Mouse (Mus musculus) hematopoietic stem cell, adult 5-6 weeks (primary cell): ENCODE measurements around the gene Lifr. TPM values are rescaled to one million over a fixed set of nuclear protein-coding genes. Genes with fewer than 3 reads are reported as not detected.

Source experiments
- ATAC-seq, 2 experiments: fragments of 125-278 bp in 1 of 2; replicated peaks in 1 of 2; 2 replicates each; pipeline ENCODE4 v1.8.0; 2016 to 2017; ENCODE audit warnings: inconsistent platforms in 2 of 2, mild to moderate bottlenecking in 2 of 2, moderate number of reproducible peaks in 2 of 2, low read depth in 1 of 2, moderate TSS enrichment in 1 of 2; ENCODE audit not compliant: low FRiP score in 2 of 2, poor library complexity in 2 of 2, severe bottlenecking in 2 of 2, insufficient read depth in 1 of 2, low TSS enrichment in 1 of 2
- total RNA-seq: library from RNA; stranded (forward); fragments of 172-1452, 232-1000 nt; gene quantifications from 2 replicates; pipeline ENCODE4 v1.2.3, GENCODE M21; 2017

The Lifr gene
- 0.30 and 1.4 TPM in 2 replicates for total RNA-seq

DNA sequence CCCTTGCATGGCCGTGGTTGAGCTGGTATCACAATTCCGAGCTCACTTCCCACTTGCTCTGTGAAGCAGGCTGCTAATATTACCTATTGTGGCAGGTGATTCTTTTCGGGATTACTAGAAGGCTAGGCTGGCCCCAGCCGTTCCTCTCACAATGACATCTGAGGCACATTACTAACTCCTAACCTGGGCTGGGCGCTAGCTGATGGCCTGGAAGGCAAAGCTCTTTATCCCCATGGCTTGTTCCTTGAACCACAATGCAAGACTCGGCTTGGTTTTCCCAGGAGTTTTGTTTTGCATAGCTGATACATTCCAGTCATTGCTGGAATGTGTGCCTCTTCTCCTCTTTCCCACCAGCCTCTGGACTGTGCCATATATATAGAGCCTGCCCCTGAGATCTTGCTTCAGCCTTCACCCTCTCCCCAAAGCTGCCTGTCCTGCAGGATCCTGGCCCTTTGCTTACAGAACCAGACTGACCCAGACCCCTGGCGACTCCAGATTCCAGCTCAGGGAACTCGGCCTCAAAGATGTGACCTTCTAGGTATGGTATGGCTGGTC is at the start of gene Lifr:
Lifr (plus strand) TSS at position 404 of the 555 bp plus-strand sequence.
- no peak for ATAC-seq

GRCm38 (mm10) chr15:7044081-7044749 is 46.2 kb upstream of the Lifr start:
- no peak for ATAC-seq

- no peak for ATAC-seq
Measured at GRCm38 (mm10) chr15:7045056-7045455, 45.4 kb upstream of the Lifr start.

DNA sequence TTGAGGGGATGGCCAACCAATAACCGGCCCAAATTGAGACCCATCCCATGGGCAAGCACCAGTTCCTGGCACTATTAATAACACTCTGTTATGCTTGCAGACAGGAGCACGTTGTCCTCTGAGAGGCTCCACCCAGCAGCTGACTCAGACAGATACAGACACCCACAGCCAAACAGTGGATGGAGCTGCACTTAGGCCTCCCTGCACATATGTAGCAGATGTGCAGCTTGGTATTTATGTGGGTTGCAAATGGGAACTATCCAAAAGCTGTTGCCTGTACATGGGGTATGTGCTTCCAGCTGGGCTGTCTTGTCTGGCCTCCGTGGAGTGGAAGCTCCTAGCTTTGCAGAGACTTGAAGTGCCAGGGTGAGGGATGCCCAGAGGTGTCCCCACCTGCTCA is 42.5 kb upstream of the Lifr start:
- no peak for ATAC-seq

GRCm38 (mm10) chr15:7048916-7049315 is 41.5 kb upstream of the Lifr start:
- ATAC-seq = no peak

DNA sequence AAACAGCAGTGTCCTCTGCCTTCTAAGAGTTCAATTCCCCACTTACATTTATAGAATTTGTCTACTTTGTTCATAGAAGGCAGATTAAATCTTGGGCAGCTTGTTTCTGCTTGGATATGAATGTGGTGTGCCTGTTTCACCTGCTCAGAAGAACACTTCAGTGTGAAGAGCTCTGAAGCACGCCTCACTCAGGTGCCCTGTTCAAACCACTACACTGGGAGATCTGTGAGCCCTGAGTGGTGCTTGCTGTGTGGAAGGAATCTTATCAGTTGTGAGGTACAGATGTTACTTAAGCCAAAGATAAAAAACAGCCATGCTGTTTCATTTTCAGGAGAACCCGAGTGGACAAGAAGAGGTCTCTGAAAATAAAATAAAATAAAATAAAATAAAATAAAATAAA is 38.7 kb upstream of the Lifr start:
- ATAC-seq = no peak

DNA sequence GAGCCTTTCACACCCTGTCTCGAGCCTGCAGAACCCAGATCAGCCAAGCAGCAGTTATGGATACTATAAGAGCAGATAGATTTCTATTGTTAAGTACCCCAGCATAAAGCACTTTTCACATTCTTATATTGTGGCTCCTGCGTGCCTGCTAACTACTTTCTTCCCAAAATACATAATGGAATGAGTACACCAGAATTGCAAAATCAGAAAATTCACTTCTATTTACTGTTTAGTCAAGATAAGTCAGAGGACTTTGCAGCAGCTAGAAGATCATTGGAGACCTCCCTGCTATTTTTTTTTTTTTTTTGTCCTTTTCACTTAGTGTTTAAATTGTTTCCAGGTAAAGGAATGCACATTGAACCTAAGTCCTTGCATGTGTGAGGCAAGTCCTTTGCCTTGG is 38.3 kb upstream of the Lifr start:
- ATAC-seq = no peak

DNA sequence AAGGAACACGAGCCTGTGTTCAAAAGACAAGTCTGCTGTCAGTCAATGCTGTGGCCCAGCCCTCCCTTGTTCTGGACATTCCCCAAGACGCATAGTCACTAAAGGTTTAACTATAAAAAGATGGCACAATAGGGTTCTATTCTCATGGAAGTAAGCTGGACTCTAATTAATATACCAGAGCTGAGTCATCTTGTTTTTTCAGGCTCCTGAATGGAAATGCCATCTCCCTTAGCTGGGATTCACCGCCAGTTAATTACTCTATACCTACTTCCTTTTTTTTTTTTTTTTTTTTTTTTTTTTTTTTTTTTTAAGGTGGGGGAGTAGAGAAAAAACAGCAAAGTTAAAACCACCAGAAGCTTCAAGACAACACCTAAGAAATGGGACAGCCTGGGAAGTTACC is 33.6 kb upstream of the Lifr start:
- ATAC-seq = no peak

- ATAC-seq = no peak
Measured at GRCm38 (mm10) chr15:7060522-7060921, 29.9 kb upstream of the Lifr start.

- no peak for ATAC-seq
Measured at GRCm38 (mm10) chr15:7061995-7062697, 28.3 kb upstream of the Lifr start.

DNA sequence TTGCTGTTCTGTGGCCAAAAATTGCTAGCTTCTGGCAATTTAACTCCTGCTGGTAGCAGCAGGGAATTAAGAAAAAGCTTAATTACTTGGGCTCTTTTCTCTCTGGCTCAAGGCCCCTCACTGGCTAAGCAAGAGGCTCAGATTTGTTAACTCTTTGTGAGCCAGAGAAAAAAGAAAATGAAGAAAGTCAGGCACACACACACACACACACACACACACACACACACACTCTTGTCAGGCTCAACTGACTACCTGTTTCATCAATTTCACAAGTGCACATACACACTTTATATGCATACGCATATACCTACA is 27.8 kb upstream of the Lifr start:
- no peak for ATAC-seq

DNA sequence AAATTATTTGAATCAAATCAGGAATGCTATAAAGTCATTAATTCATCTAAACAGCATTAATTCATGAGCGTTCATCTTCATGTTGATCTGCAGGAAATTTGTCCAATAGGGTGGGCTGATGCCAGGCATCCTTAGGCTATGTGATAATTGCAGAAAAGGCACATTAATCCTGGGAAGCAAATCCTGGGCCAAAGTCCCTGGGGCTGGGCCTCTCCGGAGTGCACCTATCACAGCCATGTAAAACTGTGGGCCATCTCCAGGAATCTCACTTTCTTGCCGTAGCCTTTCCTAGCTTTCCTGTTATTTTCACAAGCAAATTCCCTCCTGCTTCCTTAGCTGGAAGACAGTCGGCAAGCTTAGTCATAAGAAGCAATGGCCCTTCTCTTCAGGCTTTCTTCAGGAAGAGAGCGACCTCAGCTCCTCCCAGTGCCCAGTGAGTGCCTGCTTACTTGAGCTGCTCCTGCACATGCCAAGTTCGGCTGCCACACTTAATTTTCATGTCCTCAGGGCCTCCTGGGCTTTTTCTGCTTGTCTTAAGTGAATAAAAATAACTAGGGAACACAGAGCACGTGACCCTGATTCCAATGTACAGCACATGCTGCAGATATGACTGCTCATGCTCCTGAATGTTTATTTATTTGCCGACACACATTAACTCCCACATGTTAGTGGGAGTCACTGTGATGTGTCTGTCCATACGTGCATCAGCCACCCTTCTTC is 26.7 kb upstream of the Lifr start:
- ATAC-seq = no peak

DNA sequence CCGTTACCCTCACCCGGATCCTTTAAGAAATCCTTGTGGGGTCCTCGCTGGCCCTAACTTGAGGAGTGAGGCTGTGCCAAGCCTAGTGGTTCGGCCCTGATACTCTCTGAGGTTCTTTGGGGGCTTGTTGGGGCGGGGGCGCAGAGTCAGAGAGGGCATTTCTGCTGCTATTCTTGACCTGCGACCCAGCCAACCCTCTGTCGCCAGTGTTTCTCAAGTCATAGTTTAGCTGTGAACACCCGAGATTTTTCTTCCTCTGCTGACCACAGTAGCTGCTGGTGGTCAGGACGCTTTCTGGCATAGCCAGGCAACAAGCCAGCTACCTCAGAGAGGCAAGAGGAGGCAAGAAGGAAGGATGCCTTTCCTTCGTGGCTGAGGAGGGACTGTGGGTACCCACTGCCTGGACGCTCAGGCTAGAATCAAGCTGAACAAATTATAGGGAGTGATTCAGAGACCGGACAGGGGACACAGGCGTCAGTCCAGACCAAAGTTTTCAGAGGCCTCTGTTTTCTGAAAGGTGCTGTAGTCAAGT is 25.4 kb upstream of the Lifr start:
- no peak for ATAC-seq

DNA sequence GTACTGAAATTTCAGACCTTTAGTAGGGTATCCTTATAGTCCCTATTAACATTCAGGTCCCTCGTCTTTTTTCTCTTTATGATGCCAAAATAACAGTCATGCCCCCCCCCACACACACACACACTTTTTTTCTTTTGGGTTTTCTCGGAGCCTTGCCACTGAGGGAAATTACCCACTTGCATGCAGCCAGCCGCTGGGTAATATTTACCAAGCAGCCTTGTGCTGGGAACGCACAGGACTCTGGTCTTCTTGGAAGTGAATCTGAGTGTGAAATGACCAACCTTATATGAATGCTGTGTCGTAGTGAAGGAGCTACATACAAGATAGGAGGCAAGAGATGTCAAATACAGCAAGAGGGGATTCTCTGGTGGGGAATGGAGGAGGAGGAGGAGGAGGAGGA is 24.8 kb upstream of the Lifr start:
- ATAC-seq = no peak

- ATAC-seq = no peak
Measured at GRCm38 (mm10) chr15:7066752-7067151, 23.7 kb upstream of the Lifr start.

- ATAC-seq = no peak
Measured at GRCm38 (mm10) chr15:7069374-7069773, 21.0 kb upstream of the Lifr start.

DNA sequence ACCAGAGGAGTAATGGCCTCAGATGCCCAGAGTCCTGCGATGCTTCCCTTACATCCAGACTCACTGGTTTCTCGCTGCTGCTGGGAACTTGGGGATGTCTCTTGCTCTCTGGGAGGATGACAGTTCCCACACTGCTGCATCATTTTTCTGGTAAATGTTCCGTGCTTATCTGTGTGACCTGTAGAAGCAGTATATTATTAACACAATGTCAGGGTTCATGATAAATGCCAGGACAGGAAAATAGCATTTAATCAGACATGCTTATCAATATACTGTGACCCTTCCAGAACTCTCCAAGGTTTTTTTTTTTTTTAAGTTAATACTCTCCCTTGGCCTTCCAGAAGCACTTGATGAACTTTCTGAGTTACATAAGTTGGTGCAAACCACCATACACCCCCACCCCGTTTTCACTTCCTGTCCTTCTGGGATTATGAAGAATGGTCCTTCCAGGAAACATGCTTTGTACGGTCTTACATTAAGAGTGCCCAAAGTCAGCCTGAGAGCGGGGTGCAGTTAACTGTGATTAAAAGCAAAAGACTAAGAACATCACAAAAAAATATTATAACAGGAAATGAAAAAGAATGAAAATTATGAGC is 20.1 kb upstream of the Lifr start:
- ATAC-seq = no peak

- ATAC-seq = no peak
Measured at GRCm38 (mm10) chr15:7073269-7073668, 17.1 kb upstream of the Lifr start.
